In genomic region chr8:99267133-99267532, GRCm38 (mm10) we compare ENCODE assay signal across 18 mouse cellular contexts.
"Had no signal": no experiment of that assay in that cellular context is flagged by ENCODE, and none has a peak within 500 bp of the region (broad histone marks: within the 10 kb centered on the region; RNA-seq: fewer than 3 reads in every experiment).

No protein-coding gene starts in this region.

- H3K4me3 ChIP-seq: layer of hippocampus, adult 2 months; limb, embryonic 12.5 days; limb, embryonic 15.5 days; midbrain, embryonic 12.5 days; stomach, embryonic 15.5 days had no signal

- H3K9ac ChIP-seq: limb, embryonic 12.5 days; limb, embryonic 15.5 days; liver, embryonic 14.5 days; liver, postnatal 0 days; lung, embryonic 14.5 days; midbrain, embryonic 12.5 days; stomach, embryonic 15.5 days had no signal

- H3K36me3 ChIP-seq: limb, embryonic 12.5 days; limb, embryonic 15.5 days; midbrain, embryonic 12.5 days; stomach, embryonic 15.5 days had no signal

- DNase-seq: kidney, adult 2 months; kidney, postnatal 25 days; layer of hippocampus, adult 9-11 months; liver, postnatal 0 days; lung, embryonic 14.5 days; right cerebral cortex, postnatal 14 days; spleen, adult 18-20 months; thymus, adult 2 months; thymus, postnatal 14 days; thymus, postnatal 4 days had no signal

- H3K27ac ChIP-seq: kidney, postnatal 0 days; layer of hippocampus, adult 2 months; limb, embryonic 12.5 days; limb, embryonic 15.5 days; liver, embryonic 14.5 days; macrophage; midbrain, embryonic 12.5 days; stomach, embryonic 15.5 days had no signal

- H3K4me1 ChIP-seq: limb, embryonic 12.5 days; limb, embryonic 15.5 days; stomach, embryonic 15.5 days had no signal

- H3K27me3 ChIP-seq: limb, embryonic 12.5 days; limb, embryonic 15.5 days; midbrain, embryonic 12.5 days; stomach, embryonic 15.5 days had no signal

- H3K9me3 ChIP-seq: limb, embryonic 12.5 days; limb, embryonic 15.5 days; midbrain, embryonic 12.5 days; stomach, embryonic 15.5 days had no signal
